Mouse (Mus musculus) limb, embryonic 11.5 days (tissue): ENCODE measurements around the gene Spag9. TPM values are rescaled to one million over a fixed set of nuclear protein-coding genes. Genes with fewer than 3 reads are reported as not detected.
"Not testable (repeated sequence)": the region's sequence is repeated elsewhere in the genome, so short reads cannot be mapped to it uniquely, and the experiment has no call there.

ENCODE experiments used
- ATAC-seq: fragments of 200-750 bp; cut with Nextera tagmentation; 2 replicates; pipeline ENCODE4 v1.8.0; 2017; ENCODE audit warnings: low read depth; ENCODE audit not compliant: insufficient number of reproducible peaks, low FRiP score, low TSS enrichment
- DNase-seq: peaks from one replicate; pipeline ENCODE4 v3.0.0-alpha.2; 2015; ENCODE audit warnings: low spot score
- H3K27ac ChIP-seq: fragments of 300-500 bp; sonication (generic); replicated peaks from 2 replicates; pipeline ENCODE4 v1.5.1; 2014; ENCODE audit warnings: low read depth, mild to moderate bottlenecking, low read length
- H3K27me3 ChIP-seq: fragments of 300-500 bp; sonication (generic); 2 replicates; pipeline ENCODE4 v1.6.1; 2014; ENCODE audit warnings: mild to moderate bottlenecking, low read length, mixed read lengths; ENCODE audit not compliant: control insufficient read depth, insufficient read depth
- H3K36me3 ChIP-seq: fragments of 300-500 bp; sonication (generic); 2 replicates; pipeline ENCODE4 v1.6.1; 2014; ENCODE audit warnings: mild to moderate bottlenecking, low read length, moderate library complexity, mixed read lengths; ENCODE audit not compliant: control insufficient read depth, insufficient read depth
- H3K4me1 ChIP-seq: fragments of 300-500 bp; sonication (generic); 2 replicates; pipeline ENCODE4 v1.6.1; 2014; ENCODE audit warnings: low read length, mixed read lengths; ENCODE audit not compliant: control insufficient read depth, insufficient read depth
- H3K4me2 ChIP-seq: fragments of 300-500 bp; sonication (generic); 2 replicates; pipeline ENCODE4 v1.6.1; 2014; ENCODE audit warnings: low read depth, mild to moderate bottlenecking, moderate library complexity; ENCODE audit not compliant: severe bottlenecking
- H3K4me3 ChIP-seq: fragments of 300-500 bp; sonication (generic); 2 replicates; pipeline ENCODE4 v1.5.1; 2014; ENCODE audit warnings: low read depth, low read length
- H3K9ac ChIP-seq: fragments of 300-500 bp; sonication (generic); 2 replicates; pipeline ENCODE4 v1.6.1; 2014; ENCODE audit warnings: mild to moderate bottlenecking, low read length
- H3K9me3 ChIP-seq: fragments of 300-500 bp; sonication (generic); 2 replicates; pipeline ENCODE4 v1.6.1; 2016; ENCODE audit warnings: low read length; ENCODE audit not compliant: control insufficient read depth
- WGBS: fragments of 180-500 bp; shearing (Covaris S2); extraction: QIAGEN DNeasy Blood & Tissue Kit; methylation state at CpG from one replicate; pipeline ENCODE4 v1.1.7; 2014; 5-methylcytosine and 5-hydroxymethylcytosine counted together
- polyA plus RNA-seq: library from polyadenylated mRNA; unstranded; fragments of >200 nt; fragmentation: Nextera tagmentation; extraction: Ambion mirVana; gene quantifications from 2 replicates; pipeline ENCODE4 v1.2.1, GENCODE M21; 2014

Gene Spag9
- polyA plus RNA-seq, 1 experiment from 2014 or later, result 37.0 TPM

GRCm38 (mm10) chr11:94045016-94045415 is 49.1 kb downstream of the Spag9 start:
- DNase-seq (peak; percentile 39), ATAC-seq (no peak)
- peak overlapping the region; percentile 69 for H3K4me2 ChIP-seq
- 17% methylated on average over 4 of the region's 4 CpGs for WGBS
- no peaks in the 10 kb centered on the region for H3K4me1 ChIP-seq
- H3K9me3 ChIP-seq, result no peaks in the 10 kb centered on the region
- no peak overlapping the region for H3K9ac ChIP-seq
- peak overlapping the region; percentile 64 for H3K4me3 ChIP-seq
- H3K36me3 ChIP-seq, result peaks cover 2% of the 10 kb centered on the region; the same call in 1 of the 2 replicates
- H3K27me3 ChIP-seq, result no peaks in the 10 kb centered on the region
- no peak overlapping the region for H3K27ac ChIP-seq

- DNase-seq (no peak), ATAC-seq (no peak)
- Histone ChIP-seq H3K9ac (no peak overlapping the region), H3K9me3 (no peaks in the 10 kb centered on the region), H3K4me3 (no peak overlapping the region), H3K27me3 (no peaks in the 10 kb centered on the region), H3K27ac (no peak overlapping the region), H3K4me1 (no peaks in the 10 kb centered on the region), H3K36me3 (peaks cover 2% of the 10 kb centered on the region; the same call in 1 of the 2 replicates), H3K4me2 (no peak overlapping the region)
- 96% methylated on average over 2 of the region's 2 CpGs for WGBS
These were observed 51.4 kb downstream of the Spag9 start for GRCm38 (mm10) chr11:94047288-94047687.

GRCm38 (mm10) chr11:94054176-94054575 is 58.3 kb downstream of the Spag9 start:
- Histone ChIP-seq H3K36me3 (peaks cover 2% of the 10 kb centered on the region; the same call in 1 of the 2 replicates), H3K4me2 (no peak overlapping the region), H3K9ac (no peak overlapping the region), H3K27ac (no peak overlapping the region), H3K4me1 (no peaks in the 10 kb centered on the region), H3K4me3 (no peak overlapping the region), H3K27me3 (no peaks in the 10 kb centered on the region), H3K9me3 (no peaks in the 10 kb centered on the region)
- ATAC-seq (no peak), DNase-seq (no peak)
- 89% methylated on average over 3 of the region's 3 CpGs for WGBS

DNA sequence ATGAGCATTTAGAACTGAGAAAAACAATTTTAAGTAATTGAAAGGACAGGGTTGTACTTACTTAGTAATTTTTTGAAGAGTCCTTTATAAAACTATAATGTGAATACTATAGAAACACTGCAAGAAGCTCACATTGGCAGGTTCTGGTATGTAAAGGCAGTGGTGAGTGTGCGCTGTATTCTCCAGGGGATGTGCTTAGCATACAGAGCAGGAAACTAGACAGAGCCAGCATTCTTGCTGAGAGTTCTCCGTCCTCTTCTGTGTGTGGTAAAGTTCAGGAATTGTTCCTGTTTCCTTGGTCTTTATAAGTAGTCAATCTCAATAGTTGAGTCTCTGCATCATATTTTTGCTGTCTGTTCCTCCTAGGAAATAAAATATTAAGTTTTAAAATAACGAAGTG is 59.0 kb downstream of the Spag9 start:
- Histone ChIP-seq H3K9me3 (no peaks in the 10 kb centered on the region), H3K36me3 (no peaks in the 10 kb centered on the region), H3K4me3 (no peak overlapping the region), H3K4me2 (no peak overlapping the region), H3K27me3 (no peaks in the 10 kb centered on the region), H3K27ac (no peak overlapping the region), H3K9ac (no peak overlapping the region), H3K4me1 (no peaks in the 10 kb centered on the region)
- DNase-seq, result no peak
- 92% methylated on average over 3 of the region's 3 CpGs for WGBS
- no peak for ATAC-seq

DNA sequence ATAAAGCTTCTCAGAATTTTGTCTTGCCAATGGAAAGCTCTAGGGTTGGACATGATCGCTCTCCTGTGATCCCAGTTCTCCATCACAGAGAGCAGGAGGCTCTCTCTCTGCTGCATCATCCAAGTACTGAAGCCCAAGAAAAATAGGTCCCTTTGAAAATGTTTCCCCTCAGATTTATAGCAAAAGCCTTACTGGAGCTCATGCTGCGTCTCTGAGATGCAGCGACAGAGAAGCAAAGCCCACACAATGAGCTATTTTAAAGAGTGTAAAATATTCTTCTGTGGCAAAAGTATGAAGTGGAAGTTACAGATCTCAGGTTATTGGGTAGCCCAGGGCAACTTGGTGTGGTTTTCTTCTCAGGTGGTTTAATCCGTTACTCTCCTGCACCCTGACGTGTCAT is 68.0 kb downstream of the Spag9 start:
- no peak for ATAC-seq
- H3K27ac ChIP-seq, result no peak overlapping the region
- no peak for DNase-seq
- no peaks in the 10 kb centered on the region for H3K4me1 ChIP-seq
- no peak overlapping the region for H3K4me2 ChIP-seq
- no peak overlapping the region for H3K9ac ChIP-seq
- H3K4me3 ChIP-seq, result no peak overlapping the region
- H3K27me3 ChIP-seq, result no peaks in the 10 kb centered on the region
- H3K9me3 ChIP-seq, result no peaks in the 10 kb centered on the region
- H3K36me3 ChIP-seq, result no peaks in the 10 kb centered on the region
- 90% methylated on average over 5 of the region's 5 CpGs for WGBS

GRCm38 (mm10) chr11:94070455-94070854 is 74.6 kb downstream of the Spag9 start:
- Histone ChIP-seq H3K9me3 (no peaks in the 10 kb centered on the region), H3K27ac (no peak overlapping the region), H3K27me3 (no peaks in the 10 kb centered on the region), H3K4me3 (no peak overlapping the region), H3K4me2 (no peak overlapping the region), H3K4me1 (no peaks in the 10 kb centered on the region), H3K9ac (no peak overlapping the region), H3K36me3 (no peaks in the 10 kb centered on the region)
- 92% methylated on average over 2 of the region's 2 CpGs for WGBS
- no peak for DNase-seq
- ATAC-seq, result no peak

DNA sequence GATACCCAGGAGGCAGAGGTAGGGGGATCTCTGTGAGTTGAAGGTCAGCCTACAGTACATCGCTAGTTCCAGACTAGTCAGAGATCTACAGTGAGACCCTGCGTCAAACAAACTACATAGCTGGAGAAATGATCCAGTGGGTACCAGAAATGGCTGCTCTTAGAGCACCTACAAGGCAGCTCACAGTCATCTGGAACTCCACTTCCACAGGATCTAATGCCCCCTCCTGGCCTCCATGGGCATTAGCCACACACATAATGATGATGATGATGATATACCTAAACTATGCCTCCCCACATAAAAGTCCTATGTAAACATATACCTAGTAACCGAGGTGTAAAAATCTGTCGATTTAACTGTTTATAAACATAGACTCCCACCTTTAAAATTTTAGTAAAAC is 77.4 kb downstream of the Spag9 start:
- 92% methylated on average over 4 of the region's 4 CpGs for WGBS
- Histone ChIP-seq H3K4me1 (no peaks in the 10 kb centered on the region), H3K4me3 (no peak overlapping the region), H3K9me3 (no peaks in the 10 kb centered on the region), H3K9ac (no peak overlapping the region), H3K36me3 (peaks cover 2% of the 10 kb centered on the region), H3K27ac (no peak overlapping the region), H3K4me2 (no peak overlapping the region), H3K27me3 (no peaks in the 10 kb centered on the region)
- ATAC-seq (no peak), DNase-seq (no peak)

GRCm38 (mm10) chr11:94086966-94087365 is 91.1 kb downstream of the Spag9 start:
- WGBS, result 78% methylated on average over 2 of the region's 2 CpGs
- DNase-seq, ATAC-seq: not testable (repeated sequence)

GRCm38 (mm10) chr11:94090496-94090895 is 94.6 kb downstream of the Spag9 start:
- no peak overlapping the region for H3K27ac ChIP-seq
- no peaks in the 10 kb centered on the region for H3K27me3 ChIP-seq
- ATAC-seq, result no peak
- no peaks in the 10 kb centered on the region for H3K4me1 ChIP-seq
- H3K9ac ChIP-seq, result no peak overlapping the region
- DNase-seq, result no peak
- WGBS, result 85% methylated on average over 4 of the region's 4 CpGs
- H3K4me2 ChIP-seq, result no peak overlapping the region
- peaks cover 9% of the 10 kb centered on the region; the same call in 1 of the 2 replicates for H3K36me3 ChIP-seq
- H3K9me3 ChIP-seq, result no peaks in the 10 kb centered on the region
- no peak overlapping the region for H3K4me3 ChIP-seq

More at GRCm38 (mm10) chr11:94086966-94087365, 91.1 kb downstream of the Spag9 start:
- H3K4me1 ChIP-seq, H3K9me3 ChIP-seq, H3K27ac ChIP-seq, H3K9ac ChIP-seq, H3K4me3 ChIP-seq, H3K4me2 ChIP-seq, H3K27me3 ChIP-seq: not testable (repeated sequence)
- H3K36me3 ChIP-seq, result peaks cover 10% of the 10 kb centered on the region; the same call in 1 of the 2 replicates
